Mouse (Mus musculus): ENCODE measurements at regions not wholly inside any gene's neighbourhood (a gene's known extent, or its start where the extent isn't known, plus 50 kb on each side); places are given as distances from the start of the nearest gene placed in this dataset.
A peak's percentile ranks its signal among the peaks of the same experiment; 100 is the strongest.
"Not testable (repeated sequence)": the region's sequence is repeated elsewhere in the genome, so short reads cannot be mapped to it uniquely, and the experiment has no call there.

- Histone ChIP-seq H3K4me3 (replicated peaks in 1 of 3; ENCODE audit: low read depth in 2 of 3, low read length in 2 of 3, poor library complexity in 1 of 3) (peak overlapping the region; percentile 54 to 88 (median 75)), H3K9ac (ENCODE audit: insufficient read depth, low read depth) (peak overlapping the region; percentile 99), H3K4me2 (ENCODE audit: insufficient read depth, low read depth, poor library complexity, severe bottlenecking) (0 out of 2 replicates have a peak overlapping the region, but pooled peaks have one; percentile 71), H3K27ac (ENCODE audit: insufficient read depth, low read depth) (peak overlapping the region; percentile 94; the same call in 1 of the 2 replicates)
- H3K36me3 ChIP-seq (replicated peaks in 1 of 2; ENCODE audit: control insufficient read depth in 1 of 2, insufficient read depth in 1 of 2, low read length in 1 of 2); H3K4me1 ChIP-seq (ENCODE audit: control insufficient read depth in 1 of 2, insufficient read depth in 2 of 2); H3K79me2 ChIP-seq (replicated peaks; ENCODE audit: control insufficient read depth, extremely low read depth, insufficient read depth, poor library complexity, severe bottlenecking); in situ Hi-C loops (cut with MboI; ENCODE audit: low pct_ligation_motif_present, low pct_unique_long_range_greater_than_20kb, low sequenced_read_pairs); H3K9me3 ChIP-seq (replicated peaks; ENCODE audit: low read length); H3K27me3 ChIP-seq (replicated peaks); dilution Hi-C loops (cut with MboI; ENCODE audit: extremely low pct_ligation_motif_present, extremely low pct_unique_long_range_greater_than_20kb, low sequenced_read_pairs): not testable (repeated sequence)
- DNase-seq (ENCODE audit: extremely low read depth): peak; percentile 84
- peak; percentile 70; the same call in 1 of the 2 replicates for TF ChIP-seq TBP (conservative IDR thresholded peaks at IDR 0.05; ENCODE audit: low read depth, low read length)
- TF ChIP-seq HCFC1 (IDR thresholded peaks at IDR 0.05; ENCODE audit: low read depth, low read length): peak; percentile 66
- peak; percentile 30; the same call in 1 of the 2 replicates for TF ChIP-seq TCF12 (IDR thresholded peaks at IDR 0.05; ENCODE audit: low read depth, low read length)
- TF ChIP-seq SIN3A (IDR thresholded peaks at IDR 0.05; ENCODE audit: low read length): peak; percentile 72; the same call in 1 of the 2 replicates
- TF ChIP-seq POLR2A (IDR thresholded peaks at IDR 0.05; ENCODE audit: low read depth, low read length): peak; percentile 64
- 0 out of 2 replicates have a peak, but pooled peaks have one; percentile 16 for TF ChIP-seq BHLHE40 (IDR thresholded peaks at IDR 0.05; ENCODE audit: low read depth, low read length)
- TF ChIP-seq MAX (IDR thresholded peaks at IDR 0.05; ENCODE audit: low read length): peak; percentile 51; the same call in 1 of the 2 replicates
- TF ChIP-seq NELFE (IDR thresholded peaks at IDR 0.05; ENCODE audit: low read depth, low read length): peak; percentile 52; the same call in 1 of the 2 replicates
- TF ChIP-seq NRF1 (IDR thresholded peaks at IDR 0.05; ENCODE audit: low read depth, low read length): peak; percentile 77; the same call in 1 of the 2 replicates
- peak; percentile 22; the same call in 1 of the 2 replicates for TF ChIP-seq IRF4 (IDR thresholded peaks at IDR 0.05; ENCODE audit: low read depth, low read length)
Observed at GRCm38 (mm10) chr15:5841369-5842149, 458.0 kb upstream of the Dab2 start.

GRCm38 (mm10) chr15:5846571-5846970 is 453.0 kb upstream of the Dab2 start:
- in situ Hi-C loops (cut with MboI; ENCODE audit: low pct_ligation_motif_present, low pct_unique_long_range_greater_than_20kb, low sequenced_read_pairs) (no loop called here), dilution Hi-C loops (cut with MboI; ENCODE audit: extremely low pct_ligation_motif_present, extremely low pct_unique_long_range_greater_than_20kb, low sequenced_read_pairs) (no loop called here)
- no peak overlapping the region for H3K4me3 ChIP-seq (replicated peaks in 1 of 3; ENCODE audit: low read depth in 2 of 3, low read length in 2 of 3, poor library complexity in 1 of 3)

More at GRCm38 (mm10) chr15:5846571-5846970, 453.0 kb upstream of the Dab2 start:
- no peak for TF ChIP-seq SMC3 (IDR thresholded peaks at IDR 0.05; ENCODE audit: low read depth, low read length)
- no peak for TF ChIP-seq MEF2A (IDR thresholded peaks at IDR 0.05; ENCODE audit: borderline replicate concordance, low read depth, low read length)
- no peak for TF ChIP-seq HCFC1 (IDR thresholded peaks at IDR 0.05; ENCODE audit: low read depth, low read length)
- no peak for TF ChIP-seq JUN (IDR thresholded peaks at IDR 0.05; ENCODE audit: insufficient read depth, low read depth, low read length)
- TF ChIP-seq GABPA (IDR thresholded peaks at IDR 0.05; ENCODE audit: insufficient replicate concordance, low read depth, low read length): no peak
- no peak for TF ChIP-seq MYC (IDR thresholded peaks at IDR 0.05; ENCODE audit: low read depth, low read length)
- no peak for TF ChIP-seq MAZ (IDR thresholded peaks at IDR 0.05; ENCODE audit: low read depth, low read length)
- TF ChIP-seq ELF1 (IDR thresholded peaks at IDR 0.05; ENCODE audit: low read depth, low read length): no peak
- TF ChIP-seq TBP (conservative IDR thresholded peaks at IDR 0.05; ENCODE audit: low read depth, low read length): no peak
- TF ChIP-seq JUND (conservative IDR thresholded peaks at IDR 0.05; ENCODE audit: low read depth, low read length): no peak
- TF ChIP-seq POLR2A (IDR thresholded peaks at IDR 0.05; ENCODE audit: low read depth, low read length): no peak
- Histone ChIP-seq H3K36me3 (replicated peaks in 1 of 2; ENCODE audit: control insufficient read depth in 1 of 2, insufficient read depth in 1 of 2, low read length in 1 of 2) (peaks cover 0 to 7% of the 10 kb centered on the region in 2 experiments), H3K9ac (ENCODE audit: insufficient read depth, low read depth) (no peak overlapping the region), H3K27me3 (replicated peaks) (no peaks in the 10 kb centered on the region), H3K4me2 (ENCODE audit: insufficient read depth, low read depth, poor library complexity, severe bottlenecking) (no peak overlapping the region), H3K4me1 (ENCODE audit: control insufficient read depth in 1 of 2, insufficient read depth in 2 of 2) (peaks cover 0 to 2% of the 10 kb centered on the region in 2 experiments; a peak in 1 of 4 replicates), H3K79me2 (replicated peaks; ENCODE audit: control insufficient read depth, extremely low read depth, insufficient read depth, poor library complexity, severe bottlenecking) (no peaks in the 10 kb centered on the region), H3K9me3 (replicated peaks; ENCODE audit: low read length) (no peaks in the 10 kb centered on the region), H3K27ac (ENCODE audit: insufficient read depth, low read depth) (no peak overlapping the region)
- DNase-seq (ENCODE audit: extremely low read depth): no peak
